Mouse (Mus musculus) urinary bladder, postnatal 36 days (tissue): ENCODE measurements around the gene Gnptg.

Experiments
- DNase-seq, 2 experiments: peaks; one replicate each; pipeline ENCODE4 v3.0.0; 2022; ENCODE audit warnings: low spot score in 2 of 2, mixed read lengths in 1 of 2

The Gnptg gene

GRCm38 (mm10) chr17:25239695-25240636, at the start of gene Gnptg, which contains the start of gene Tsr3:
TSS of gene Gnptg (minus strand) at chr17:25240124.
TSS of gene Tsr3 (plus strand) at chr17:25240170.
- DNase-seq = peak; percentile 77 to 83

GRCm38 (mm10) chr17:25288842-25289241, 48.9 kb upstream of the Gnptg start:
- peak in 1 of 2 experiments; percentile 38 for DNase-seq

- peak; percentile 55 to 63 for DNase-seq
Observed at GRCm38 (mm10) chr17:25285033-25285432, 45.1 kb upstream of the Gnptg start.

GRCm38 (mm10) chr17:25282133-25282532, 42.2 kb upstream of the Gnptg start:
- DNase-seq = peak; percentile 35 to 61

- DNase-seq = no peak
Observed at GRCm38 (mm10) chr17:25275833-25276232, 35.9 kb upstream of the Gnptg start.

- no peak for DNase-seq
Observed at GRCm38 (mm10) chr17:25274571-25275346, 34.8 kb upstream of the Gnptg start, which contains the start of gene Ube2i. TSS of gene Ube2i (minus strand) at chr17:25274622.

- peak; percentile 93 to 97 for DNase-seq
Observed at GRCm38 (mm10) chr17:25273706-25274501, 34.0 kb upstream of the Gnptg start.

- DNase-seq = peak; percentile 88 to 89
Observed at GRCm38 (mm10) chr17:25272951-25273705, 33.2 kb upstream of the Gnptg start.

GRCm38 (mm10) chr17:25272326-25272725, 32.4 kb upstream of the Gnptg start:
- DNase-seq = no peak

- no peak for DNase-seq
Observed at GRCm38 (mm10) chr17:25270795-25271335, 30.9 kb upstream of the Gnptg start.

- DNase-seq = no peak
Observed at GRCm38 (mm10) chr17:25264453-25264852, 24.5 kb upstream of the Gnptg start.

- no peak for DNase-seq
Observed at GRCm38 (mm10) chr17:25257804-25258261, 17.9 kb upstream of the Gnptg start.

GRCm38 (mm10) chr17:25256140-25256754, 16.3 kb upstream of the Gnptg start, which contains the start of gene Baiap3:
TSS of gene Baiap3 (minus strand) at chr17:25256364.
- no peak for DNase-seq

GRCm38 (mm10) chr17:25255110-25255509, 15.2 kb upstream of the Gnptg start:
- DNase-seq = no peak

- DNase-seq = no peak
Observed at GRCm38 (mm10) chr17:25253760-25254159, 13.8 kb upstream of the Gnptg start.

- no peak for DNase-seq
Observed at GRCm38 (mm10) chr17:25252643-25253042, 12.7 kb upstream of the Gnptg start.

- DNase-seq = no peak
Observed at GRCm38 (mm10) chr17:25250181-25250835, 10.4 kb upstream of the Gnptg start.

GRCm38 (mm10) chr17:25248033-25248750, 8.3 kb upstream of the Gnptg start:
- no peak for DNase-seq

- DNase-seq = peak; percentile 74 to 84
Observed at GRCm38 (mm10) chr17:25244239-25244638, 4.3 kb upstream of the Gnptg start.
